Mouse (Mus musculus): ENCODE measurements around the gene Tssk2.

Tssk2 gene

DNA sequence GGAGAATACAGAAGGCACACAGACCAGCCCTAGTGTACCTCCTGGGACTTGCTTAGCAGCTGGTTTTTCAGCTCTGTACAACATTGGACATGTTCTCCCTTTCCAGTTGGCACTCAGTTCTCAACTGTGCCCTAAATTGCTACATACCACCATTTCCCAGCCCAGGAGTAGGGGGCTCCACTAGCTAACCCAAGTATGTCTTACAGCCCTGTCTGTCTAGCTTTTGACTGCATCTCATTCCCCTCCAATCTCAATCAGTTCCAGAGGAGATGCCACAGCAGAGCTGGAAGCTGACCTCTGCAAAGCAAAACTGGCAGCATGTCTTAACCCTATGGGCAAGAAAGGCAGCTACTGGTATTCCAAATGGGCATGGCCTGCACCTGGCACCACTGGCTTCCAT is 2.3 kb upstream of the Tssk2 start:
- in situ Hi-C loops (cut with MboI, MseI) = no loop called here

- in situ Hi-C loops (cut with MboI, MseI) = loop anchor here (10.0 kb wide), 1 partner anchor 886 kb away; no protein-coding TSS in a partner anchor
Observed at GRCm38 (mm10) chr16:17911052-17911595, 12.7 kb downstream of the Tssk2 start, which contains the start of gene Ess2. Gene Ess2 (minus strand): TSS chr16:17911348.

GRCm38 (mm10) chr16:17914307-17915249 is 16.1 kb downstream of the Tssk2 start, which contains the start of gene Gsc2:
Gene Gsc2 (minus strand): TSS chr16:17915059.
- in situ Hi-C loops (cut with MboI, MseI) = loop anchor here (10.0 kb wide), 1 partner anchor 890 kb away; no protein-coding TSS in a partner anchor

- in situ Hi-C loops (cut with MboI, MseI) = no loop called here
Observed at GRCm38 (mm10) chr16:17920586-17920985, 22.1 kb downstream of the Tssk2 start.

GRCm38 (mm10) chr16:17921325-17922162 is 23.1 kb downstream of the Tssk2 start:
- in situ Hi-C loops (cut with MboI, MseI) = no loop called here

- in situ Hi-C loops (cut with MboI, MseI) = no loop called here
Observed at GRCm38 (mm10) chr16:17922163-17922538, 23.7 kb downstream of the Tssk2 start.

- in situ Hi-C loops (cut with MboI, MseI) = no loop called here
Observed at GRCm38 (mm10) chr16:17927351-17928082, 29.1 kb downstream of the Tssk2 start.

- in situ Hi-C loops (cut with MboI, MseI) = no loop called here
Observed at GRCm38 (mm10) chr16:17928087-17928580, 29.7 kb downstream of the Tssk2 start, which contains the start of gene Slc25a1. Gene Slc25a1 (minus strand): TSS chr16:17928219.

DNA sequence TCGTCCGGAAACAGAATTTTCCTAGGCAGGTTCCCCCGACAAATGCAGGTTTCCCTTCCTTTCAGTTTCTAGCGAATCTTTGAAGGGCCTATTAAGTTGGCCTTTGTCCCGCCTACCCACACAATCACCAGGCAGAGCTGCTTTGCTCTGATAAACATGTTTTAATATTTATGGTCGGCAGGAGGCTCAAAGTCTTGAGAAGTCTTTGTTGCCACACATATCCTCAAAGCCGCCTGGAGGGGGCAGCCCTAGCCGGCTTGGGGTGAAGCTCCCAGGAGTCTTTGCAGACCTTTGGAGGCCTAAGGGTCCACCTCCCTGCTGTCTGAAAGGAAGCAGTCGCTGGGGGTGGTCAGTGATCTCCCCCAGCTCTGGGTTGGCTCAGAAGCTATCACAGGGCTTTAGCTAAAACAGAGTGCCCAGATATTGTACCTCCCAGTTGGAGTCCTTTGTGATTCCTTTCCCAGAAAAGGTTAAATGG is 30.2 kb downstream of the Tssk2 start:
- in situ Hi-C loops (cut with MboI, MseI) = no loop called here

- in situ Hi-C loops (cut with MboI, MseI) = no loop called here
Observed at GRCm38 (mm10) chr16:17929211-17929610, 30.8 kb downstream of the Tssk2 start.

GRCm38 (mm10) chr16:17929631-17930030 is 31.2 kb downstream of the Tssk2 start:
- in situ Hi-C loops (cut with MboI, MseI) = no loop called here

GRCm38 (mm10) chr16:17931906-17932460 is 33.5 kb downstream of the Tssk2 start:
- in situ Hi-C loops (cut with MboI, MseI) = no loop called here

- in situ Hi-C loops (cut with MboI, MseI) = no loop called here
Observed at GRCm38 (mm10) chr16:17933594-17934444, 35.4 kb downstream of the Tssk2 start.

DNA sequence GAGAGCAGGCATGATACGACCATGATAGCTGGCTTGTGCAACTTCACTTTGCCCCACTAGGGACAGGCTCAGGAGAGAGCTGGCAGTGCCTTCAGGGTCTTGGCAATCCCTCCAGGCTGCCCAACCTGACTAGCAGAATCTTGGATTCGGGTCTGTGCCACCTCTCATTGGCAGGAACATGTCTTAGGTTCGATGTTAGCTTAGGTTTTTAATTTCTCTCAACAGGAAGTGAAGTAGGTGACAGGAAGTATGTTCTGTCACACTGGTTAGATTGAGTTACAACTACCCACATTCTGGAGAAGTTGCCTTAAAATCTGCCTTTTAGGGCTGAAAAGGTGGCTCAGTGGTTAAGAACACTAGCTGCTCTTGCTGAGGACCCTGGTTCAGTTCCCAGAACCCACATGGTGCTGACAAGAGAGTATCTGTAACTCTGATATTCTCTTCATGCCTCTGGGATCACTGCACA is 36.0 kb downstream of the Tssk2 start:
- in situ Hi-C loops (cut with MboI, MseI) = no loop called here

DNA sequence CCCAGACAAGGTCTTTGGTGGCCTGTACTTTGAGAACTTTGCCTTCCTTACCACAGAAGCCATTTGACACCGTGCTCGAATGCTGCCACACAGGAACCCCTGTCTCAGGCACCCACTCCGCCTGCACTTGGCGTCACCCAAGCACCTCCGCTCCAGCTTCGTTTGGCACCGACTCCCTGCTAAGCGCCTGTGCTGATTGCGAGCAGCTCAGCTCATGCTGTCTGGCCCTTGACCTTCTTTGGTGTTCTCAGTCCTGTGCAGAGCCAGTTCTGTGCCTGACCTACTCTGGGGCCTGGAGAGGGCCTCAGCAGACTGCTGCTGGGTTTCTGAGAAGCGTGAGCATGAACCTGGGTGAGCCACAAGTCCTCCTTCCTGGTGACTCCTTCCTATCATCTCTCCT is 38.3 kb downstream of the Tssk2 start:
- in situ Hi-C loops (cut with MboI, MseI) = no loop called here

DNA sequence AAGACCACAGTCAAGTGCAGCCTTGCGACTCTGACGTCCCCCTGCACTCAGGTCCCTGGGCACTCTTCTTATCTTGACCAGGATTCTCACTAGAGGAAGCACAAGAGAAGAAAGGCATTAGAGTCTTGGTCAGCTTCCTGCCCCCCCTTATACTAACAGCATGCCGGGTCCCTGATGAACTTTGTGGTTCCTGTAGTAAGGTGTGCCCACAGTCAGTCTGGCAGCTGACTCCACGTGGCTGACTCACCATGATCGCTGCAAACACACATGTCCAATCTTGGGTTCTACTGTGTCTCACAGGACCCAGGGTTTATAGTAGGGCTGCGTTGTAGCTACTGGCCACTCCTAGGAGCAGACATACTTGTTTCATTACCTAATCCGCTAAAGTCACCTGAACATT is 39.8 kb downstream of the Tssk2 start:
- in situ Hi-C loops (cut with MboI, MseI) = no loop called here

DNA sequence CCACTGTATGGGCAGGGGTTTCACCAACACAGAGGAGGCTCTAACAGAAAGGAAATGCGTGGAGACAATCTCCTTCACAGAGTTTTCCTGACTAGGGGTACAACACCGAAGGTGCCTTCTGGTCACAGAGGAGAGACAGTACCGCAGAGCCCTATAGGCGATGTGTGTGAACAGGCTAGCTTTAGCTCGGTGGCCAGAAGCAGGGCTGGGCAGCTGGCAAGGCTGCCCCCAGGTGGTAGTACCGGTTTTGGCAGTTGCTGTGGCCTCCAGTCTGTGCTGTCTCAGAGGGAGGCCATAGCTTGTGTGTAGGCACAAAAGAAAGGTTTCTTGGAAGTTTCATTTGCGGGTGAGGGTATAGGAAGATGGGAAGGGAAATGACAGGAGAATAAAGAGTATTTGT is 40.4 kb downstream of the Tssk2 start:
- in situ Hi-C loops (cut with MboI, MseI) = no loop called here

GRCm38 (mm10) chr16:17939255-17939751 is 40.9 kb downstream of the Tssk2 start:
- in situ Hi-C loops (cut with MboI, MseI) = no loop called here

GRCm38 (mm10) chr16:17943466-17943865 is 45.0 kb downstream of the Tssk2 start:
- in situ Hi-C loops (cut with MboI, MseI) = no loop called here

All from T-helper 2 cell (primary cell).